Mouse (Mus musculus): Measurements from ENCODE around the gene Tiam2.
A peak's percentile ranks its signal among the peaks of the same experiment; 100 is the strongest.

The Tiam2 gene

GRCm38 (mm10) chr17:3326148-3326902 is at the start of gene Tiam2:
TSS of gene Tiam2 (plus strand) at chr17:3326573.
- peak; percentile 6 for DNase-seq

GRCm38 (mm10) chr17:3280321-3280720 is 46.1 kb upstream of the Tiam2 start:
- no peak for DNase-seq

GRCm38 (mm10) chr17:3281939-3282338 is 44.4 kb upstream of the Tiam2 start:
- no peak for DNase-seq

- DNase-seq = no peak
These were observed 41.2 kb upstream of the Tiam2 start for GRCm38 (mm10) chr17:3285030-3285671.

- no peak for DNase-seq
These were observed 40.1 kb upstream of the Tiam2 start for GRCm38 (mm10) chr17:3286123-3286825.

- peak; percentile 70 for DNase-seq
These were observed 38.0 kb upstream of the Tiam2 start for GRCm38 (mm10) chr17:3288341-3288740.

GRCm38 (mm10) chr17:3295097-3295496 is 31.3 kb upstream of the Tiam2 start:
- no peak for DNase-seq

GRCm38 (mm10) chr17:3299487-3299886 is 26.9 kb upstream of the Tiam2 start:
- DNase-seq = no peak

GRCm38 (mm10) chr17:3305926-3306325 is 20.4 kb upstream of the Tiam2 start:
- no peak for DNase-seq

- DNase-seq = peak; percentile 86
These were observed 12.4 kb upstream of the Tiam2 start for GRCm38 (mm10) chr17:3313711-3314624.

GRCm38 (mm10) chr17:3314625-3315020 is 11.8 kb upstream of the Tiam2 start:
- DNase-seq = peak; percentile 10

GRCm38 (mm10) chr17:3315581-3315980 is 10.8 kb upstream of the Tiam2 start:
- no peak for DNase-seq

GRCm38 (mm10) chr17:3326903-3327279 is 518 bp downstream of the Tiam2 start:
- DNase-seq = no peak

GRCm38 (mm10) chr17:3327335-3327734 is 962 bp downstream of the Tiam2 start:
- no peak for DNase-seq

GRCm38 (mm10) chr17:3328820-3329219 is 2.4 kb downstream of the Tiam2 start:
- no peak for DNase-seq

GRCm38 (mm10) chr17:3329429-3329828 is 3.1 kb downstream of the Tiam2 start:
- no peak for DNase-seq

- DNase-seq = no peak
These were observed 5.5 kb downstream of the Tiam2 start for GRCm38 (mm10) chr17:3331721-3332461.

GRCm38 (mm10) chr17:3336161-3336739 is 9.9 kb downstream of the Tiam2 start:
- DNase-seq = no peak

- DNase-seq = no peak
These were observed 10.6 kb downstream of the Tiam2 start for GRCm38 (mm10) chr17:3336887-3337524.

GRCm38 (mm10) chr17:3337525-3337888 is 11.1 kb downstream of the Tiam2 start:
- no peak for DNase-seq

- no peak for DNase-seq
These were observed 12.4 kb downstream of the Tiam2 start for GRCm38 (mm10) chr17:3338821-3339220.
